Mouse (Mus musculus) heart, embryonic 12.5 days (tissue): Measurements from ENCODE around the gene Krt17. TPM values are rescaled to one million over a fixed set of nuclear protein-coding genes. Genes with fewer than 3 reads are reported as not detected.
"Not testable (repeated sequence)": the region's sequence is repeated elsewhere in the genome, so short reads cannot be mapped to it uniquely, and the experiment has no call there.

Experiments
- ATAC-seq: fragments of 200-750 bp; cut with Nextera tagmentation; 2 replicates; pipeline ENCODE4 v1.8.0; 2017; ENCODE audit warnings: moderate TSS enrichment, moderate library complexity; ENCODE audit not compliant: insufficient number of reproducible peaks, low FRiP score
- H3K27ac ChIP-seq: fragments of 300-500 bp; sonication (generic); 2 replicates; pipeline ENCODE4 v1.5.1; 2016; ENCODE audit warnings: mild to moderate bottlenecking, moderate library complexity; ENCODE audit not compliant: poor library complexity, severe bottlenecking
- H3K27me3 ChIP-seq: fragments of 300-500 bp; sonication (generic); replicated peaks from 2 replicates; pipeline ENCODE4 v1.6.1; 2016; ENCODE audit warnings: mild to moderate bottlenecking, moderate library complexity
- H3K36me3 ChIP-seq: fragments of 300-500 bp; sonication (generic); 2 replicates; pipeline ENCODE4 v1.6.1; 2016; ENCODE audit warnings: mild to moderate bottlenecking, moderate library complexity
- H3K4me1 ChIP-seq: fragments of 300-500 bp; sonication (generic); replicated peaks from 2 replicates; pipeline ENCODE4 v1.6.1; 2016; ENCODE audit warnings: mild to moderate bottlenecking
- H3K4me2 ChIP-seq: fragments of 300-500 bp; sonication (generic); 2 replicates; pipeline ENCODE4 v1.6.1; 2016; ENCODE audit warnings: mild to moderate bottlenecking, moderate library complexity
- H3K4me3 ChIP-seq: fragments of 300-500 bp; sonication (generic); 2 replicates; pipeline ENCODE4 v1.5.1; 2016; ENCODE audit warnings: mild to moderate bottlenecking
- H3K9ac ChIP-seq: fragments of 300-500 bp; sonication (generic); 2 replicates; pipeline ENCODE4 v1.6.1; 2016; ENCODE audit warnings: mild to moderate bottlenecking, moderate library complexity
- H3K9me3 ChIP-seq: fragments of 300-500 bp; sonication (generic); replicated peaks from 2 replicates; pipeline ENCODE4 v1.6.1; 2016; ENCODE audit warnings: mild to moderate bottlenecking, moderate library complexity
- WGBS: fragments of 180-500 bp; shearing (Covaris S2); methylation state at CpG from one replicate; pipeline ENCODE4 v1.1.7; 2016; 5-methylcytosine and 5-hydroxymethylcytosine counted together
- polyA plus RNA-seq: library from polyadenylated mRNA; unstranded; fragments of >200 nt; fragmentation: Nextera tagmentation; extraction: Ambion mirVana; gene quantifications from 2 replicates; pipeline ENCODE4 v1.2.1, GENCODE M21; 2016

Krt17 gene
- polyA plus RNA-seq, result 1.3 and 1.9 TPM in 2 replicates

DNA sequence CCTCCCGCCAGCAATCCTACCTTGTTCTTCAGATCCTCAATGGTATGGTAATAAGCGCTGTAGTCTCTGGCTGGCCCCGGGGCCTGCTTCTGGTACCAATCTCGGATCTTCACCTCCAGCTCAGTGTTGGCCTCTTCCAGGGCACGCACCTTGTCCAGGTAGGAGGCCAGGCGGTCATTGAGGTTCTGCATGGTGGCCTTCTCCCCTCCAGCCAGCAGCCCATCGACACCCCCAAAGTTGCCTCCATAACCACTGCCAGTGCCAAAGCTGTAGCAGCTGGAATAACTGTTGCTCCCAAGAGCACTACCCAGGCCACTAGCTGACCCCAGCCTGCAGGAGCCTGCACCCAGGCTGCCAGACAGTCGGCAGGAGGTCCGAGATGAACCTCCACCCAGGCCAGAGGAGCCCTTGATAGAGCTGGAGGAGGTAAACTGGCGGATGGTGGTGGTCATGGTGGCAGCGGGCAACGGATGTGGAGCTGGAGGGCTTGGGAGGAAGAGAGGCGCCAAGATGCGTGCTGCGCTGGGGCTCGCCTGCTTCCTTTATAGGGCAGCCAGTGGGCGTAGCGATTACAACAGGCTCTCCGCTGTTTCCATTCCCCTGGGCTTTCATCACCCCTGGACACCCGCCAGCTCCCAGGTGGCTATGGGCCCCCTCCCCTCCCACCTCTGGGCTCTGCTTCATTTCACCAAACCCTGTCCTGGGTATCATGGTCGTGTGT is at the start of gene Krt17:
Gene Krt17 (minus strand): TSS at position 516 of the 721 bp plus-strand sequence.
- H3K4me3 ChIP-seq, result no peak within 1 kb of the TSS

DNA sequence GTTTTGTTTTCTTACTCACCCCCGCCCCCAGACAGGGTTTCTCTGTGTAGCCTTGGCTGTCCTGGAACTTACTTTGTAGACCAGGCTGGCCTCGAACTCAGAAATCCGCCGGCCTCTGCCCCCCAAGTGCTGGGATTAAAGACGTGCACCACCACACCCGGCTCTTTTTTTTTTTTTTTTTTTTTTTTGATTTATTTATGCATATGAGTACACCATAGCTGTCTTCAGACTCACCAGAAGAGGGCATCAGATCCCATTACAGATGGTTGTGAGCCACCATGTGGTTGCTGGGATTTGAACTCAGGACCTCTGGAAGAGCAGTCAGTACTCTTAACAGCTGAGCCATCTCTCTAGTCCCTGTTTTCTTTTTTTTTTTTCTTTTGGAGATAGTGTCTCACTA is 47.8 kb upstream of the Krt17 start:
- not testable (repeated sequence) for H3K27ac ChIP-seq, H3K27me3 ChIP-seq, H3K4me1 ChIP-seq, ATAC-seq, H3K9me3 ChIP-seq, H3K4me2 ChIP-seq, H3K36me3 ChIP-seq, H3K4me3 ChIP-seq, H3K9ac ChIP-seq
- WGBS, result 85% methylated on average over 6 of the region's 6 CpGs

More for the DNA sequence above, at the start of gene Krt17:
- WGBS, result 74% methylated on average over 21 of the region's 21 CpGs
- H3K4me1 ChIP-seq, result no peaks in the 10 kb centered on the region
- H3K27me3 ChIP-seq, result peaks cover 32% of the 10 kb centered on the region
- H3K4me2 ChIP-seq, result 0 out of 2 replicates have a peak within 1 kb of the TSS, but pooled peaks have one; percentile 1
- H3K27ac ChIP-seq, result no peak within 1 kb of the TSS
- no peaks in the 10 kb centered on the region for H3K9me3 ChIP-seq
- no peak within 1 kb of the TSS for H3K9ac ChIP-seq
- ATAC-seq, result peak; percentile 9; the same call in 1 of the 2 replicates
- H3K36me3 ChIP-seq, result no peaks in the 10 kb centered on the region

DNA sequence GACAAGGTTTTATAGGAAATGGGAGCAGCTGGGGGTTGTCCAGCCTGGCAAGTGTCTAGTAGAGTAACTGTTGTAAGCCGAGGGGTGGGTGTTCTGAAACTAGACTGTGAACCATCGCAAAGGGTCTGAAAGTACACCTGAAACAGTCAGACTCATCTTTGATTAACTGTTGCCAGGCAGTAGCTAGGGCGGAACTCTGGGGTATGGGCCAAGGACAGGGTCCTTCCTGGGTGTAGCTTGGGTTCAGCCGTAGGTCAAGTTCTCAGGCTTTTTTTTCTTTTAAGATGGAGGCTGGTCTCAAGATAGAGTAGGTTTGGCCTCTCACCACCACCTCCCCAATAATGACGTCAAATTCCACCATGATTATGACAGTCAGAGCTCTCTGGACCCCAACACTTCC is 47.1 kb upstream of the Krt17 start:
- 85% methylated on average over 5 of the region's 5 CpGs for WGBS
- no peak for ATAC-seq

DNA sequence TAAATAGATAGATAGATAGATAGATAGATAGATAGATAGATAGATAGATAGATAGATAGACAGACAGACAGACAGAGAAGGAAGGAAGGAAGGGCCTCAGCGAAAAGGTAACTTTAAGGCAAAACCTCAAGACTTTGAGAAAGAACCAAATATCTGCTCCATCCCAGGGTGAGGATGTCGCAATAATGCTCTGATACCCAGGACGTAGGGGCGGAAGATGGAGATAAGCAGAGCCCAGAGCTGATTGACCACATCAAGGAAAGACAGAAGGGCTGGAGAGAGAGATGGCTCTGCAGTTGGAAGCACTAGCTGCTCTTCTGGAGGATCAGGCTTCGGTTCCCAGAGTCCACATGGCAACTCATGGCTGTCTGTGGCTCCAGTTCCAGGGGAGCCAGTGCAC is 40.5 kb upstream of the Krt17 start:
- no peak overlapping the region for H3K4me2 ChIP-seq
- H3K9ac ChIP-seq, result no peak overlapping the region
- no peak for ATAC-seq
- 68% methylated on average over 5 of the region's 5 CpGs for WGBS
- H3K27me3 ChIP-seq, result peaks cover 16% of the 10 kb centered on the region
- no peak overlapping the region for H3K27ac ChIP-seq
- H3K9me3 ChIP-seq, result no peaks in the 10 kb centered on the region
- no peaks in the 10 kb centered on the region for H3K36me3 ChIP-seq
- peaks cover 5% of the 10 kb centered on the region for H3K4me1 ChIP-seq
- H3K4me3 ChIP-seq, result no peak overlapping the region

More for the DNA sequence above, 47.1 kb upstream of the Krt17 start:
- Histone ChIP-seq H3K36me3 (no peaks in the 10 kb centered on the region), H3K9ac (no peak overlapping the region), H3K27me3 (no peaks in the 10 kb centered on the region), H3K4me2 (no peak overlapping the region), H3K4me3 (no peak overlapping the region), H3K27ac (no peak overlapping the region), H3K9me3 (no peaks in the 10 kb centered on the region), H3K4me1 (peaks cover 9% of the 10 kb centered on the region)

DNA sequence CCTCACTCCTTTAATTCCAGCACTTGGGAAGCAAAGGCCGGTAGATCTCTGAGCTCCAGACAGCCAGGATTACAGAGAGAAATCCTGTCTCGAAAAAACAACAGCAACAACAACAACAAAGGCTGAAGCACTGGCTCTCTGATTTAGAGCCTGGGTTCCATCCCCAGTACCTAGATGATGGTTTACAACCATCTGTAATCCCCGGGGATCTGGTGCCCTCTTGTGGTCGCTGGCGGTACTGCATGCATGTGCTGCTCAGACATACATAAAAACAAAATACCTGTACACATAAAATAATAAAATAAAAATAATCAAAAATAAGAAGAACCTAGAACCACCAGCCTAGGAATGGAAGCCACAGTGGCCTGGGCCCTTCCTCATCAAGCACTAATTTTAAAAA is 39.5 kb upstream of the Krt17 start:
- Histone ChIP-seq H3K9me3 (no peaks in the 10 kb centered on the region), H3K27ac (no peak overlapping the region), H3K4me2 (no peak overlapping the region), H3K27me3 (peaks cover 23% of the 10 kb centered on the region), H3K9ac (no peak overlapping the region), H3K36me3 (no peaks in the 10 kb centered on the region), H3K4me3 (no peak overlapping the region), H3K4me1 (peaks cover 5% of the 10 kb centered on the region)
- WGBS, result 6% methylated on average over 5 of the region's 5 CpGs
- no peak for ATAC-seq

DNA sequence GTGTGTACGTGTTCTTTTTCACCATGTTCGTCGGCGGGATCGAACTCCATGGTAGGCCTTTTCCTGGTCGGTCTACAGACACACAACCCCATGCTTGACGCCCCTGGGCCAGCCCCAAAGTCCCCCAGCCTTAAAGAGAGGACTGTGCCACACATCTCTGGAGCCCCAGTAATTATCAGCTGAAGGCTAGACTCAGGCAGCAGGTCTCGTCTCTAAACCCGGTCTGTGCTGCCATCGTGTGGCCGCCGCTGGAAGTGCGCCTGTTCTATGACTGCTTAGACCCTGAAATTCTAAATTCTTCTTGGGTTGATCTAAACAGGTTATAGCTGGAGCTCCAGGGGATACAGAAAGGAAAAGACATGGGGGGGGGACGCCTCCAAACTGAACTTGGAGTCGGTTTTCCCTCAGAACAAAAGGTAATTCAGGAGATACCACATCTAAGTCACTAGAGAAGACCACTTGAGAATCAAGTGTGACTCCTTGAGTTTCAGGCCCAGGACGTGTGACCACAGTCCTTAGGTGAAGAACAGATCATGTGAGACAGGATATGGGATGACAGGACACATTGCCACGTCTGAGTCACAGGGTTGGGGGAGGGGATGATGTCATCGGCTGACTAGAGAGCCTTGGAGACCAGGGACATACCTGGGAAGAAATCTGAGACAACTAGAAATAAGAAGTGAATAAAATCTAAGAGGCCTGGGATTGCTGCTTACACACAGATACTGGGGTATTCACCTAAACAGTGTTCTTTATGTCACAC is 37.6 kb upstream of the Krt17 start:
- Histone ChIP-seq H3K9ac (0 out of 2 replicates have a peak overlapping the region, but pooled peaks have one; percentile 28), H3K4me2 (peak overlapping the region; percentile 54), H3K9me3 (no peaks in the 10 kb centered on the region), H3K4me1 (peaks cover 5% of the 10 kb centered on the region), H3K4me3 (0 out of 2 replicates have a peak overlapping the region, but pooled peaks have one; percentile 6), H3K36me3 (no peaks in the 10 kb centered on the region), H3K27me3 (peaks cover 23% of the 10 kb centered on the region), H3K27ac (no peak overlapping the region)
- no peak for ATAC-seq
- 12% methylated on average over 18 of the region's 18 CpGs for WGBS

DNA sequence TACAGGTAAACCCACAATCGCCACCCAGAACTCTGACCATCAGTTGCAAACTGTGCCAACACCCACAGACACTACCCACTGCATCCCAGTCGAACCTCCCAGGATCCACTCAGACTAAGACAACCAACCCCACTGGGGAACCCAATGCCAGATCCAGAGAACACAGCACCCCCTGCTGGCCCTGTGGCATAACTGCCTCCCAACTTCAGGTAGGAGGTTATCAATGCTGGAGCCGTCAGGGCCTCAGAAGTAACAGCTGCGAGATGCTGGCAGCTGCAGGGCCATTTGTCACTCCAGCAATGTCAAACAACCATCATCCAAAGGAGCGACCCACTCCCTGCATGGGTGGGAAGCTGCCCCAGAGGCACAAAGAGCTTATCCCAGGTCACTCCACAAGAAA is 37.0 kb upstream of the Krt17 start:
- Histone ChIP-seq H3K36me3 (no peaks in the 10 kb centered on the region), H3K4me2 (peak overlapping the region; percentile 54), H3K27me3 (peaks cover 23% of the 10 kb centered on the region), H3K4me3 (0 out of 2 replicates have a peak overlapping the region, but pooled peaks have one; percentile 6), H3K9ac (0 out of 2 replicates have a peak overlapping the region, but pooled peaks have one; percentile 28), H3K4me1 (peaks cover 5% of the 10 kb centered on the region), H3K9me3 (no peaks in the 10 kb centered on the region), H3K27ac (no peak overlapping the region)
- ATAC-seq, result no peak
- 35% methylated on average over 5 of the region's 5 CpGs for WGBS

DNA sequence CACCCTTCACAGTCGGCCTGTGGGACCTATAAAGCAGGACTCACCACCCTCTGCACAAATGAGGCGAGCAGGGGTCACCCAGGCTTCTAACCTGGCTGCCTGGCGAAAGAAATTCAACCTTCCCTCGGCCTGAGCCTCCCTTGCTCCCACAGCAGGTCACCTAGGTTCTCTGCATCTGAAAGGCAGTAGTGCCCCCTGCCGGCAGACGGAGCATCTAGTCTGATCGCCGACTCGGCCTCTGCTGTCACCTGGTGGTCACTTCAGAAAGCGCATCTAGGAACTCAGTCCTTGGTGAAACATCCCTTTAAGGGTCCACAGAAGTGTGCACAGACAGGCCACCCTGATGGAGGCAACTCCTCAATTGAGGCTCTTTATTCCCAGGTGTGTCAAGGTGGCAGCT is 34.5 kb upstream of the Krt17 start:
- Histone ChIP-seq H3K27ac (no peak overlapping the region), H3K4me3 (no peak overlapping the region), H3K27me3 (peaks cover 23% of the 10 kb centered on the region), H3K36me3 (no peaks in the 10 kb centered on the region), H3K4me2 (0 out of 2 replicates have a peak overlapping the region, but pooled peaks have one; percentile 13), H3K4me1 (peaks cover 18% of the 10 kb centered on the region), H3K9me3 (no peaks in the 10 kb centered on the region), H3K9ac (no peak overlapping the region)
- WGBS, result 7% methylated on average over 10 of the region's 10 CpGs
- ATAC-seq, result peak; percentile 28; the same call in 1 of the 2 replicates

DNA sequence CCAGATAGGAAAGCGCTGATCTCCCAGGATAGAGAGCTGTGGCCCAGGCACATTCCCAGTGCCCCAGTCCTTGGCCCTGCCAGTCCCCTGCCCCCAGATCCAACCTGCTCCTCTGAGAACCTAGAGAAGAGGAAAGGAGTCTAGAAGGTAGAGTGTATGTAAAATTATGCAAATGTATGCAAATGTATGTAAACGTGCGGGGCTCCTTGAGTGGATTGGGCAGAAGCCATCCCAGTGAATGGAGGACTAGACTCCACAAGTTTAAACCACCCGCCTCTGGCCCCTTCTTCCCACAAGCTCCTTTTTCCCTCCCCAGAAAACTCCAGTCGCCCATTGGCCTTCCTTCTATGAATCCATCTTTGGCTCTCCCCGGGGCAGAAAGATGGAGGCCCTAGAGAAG is 32.1 kb upstream of the Krt17 start:
- Histone ChIP-seq H3K27ac (no peak overlapping the region), H3K36me3 (no peaks in the 10 kb centered on the region), H3K27me3 (peaks cover 23% of the 10 kb centered on the region), H3K9ac (no peak overlapping the region), H3K4me3 (no peak overlapping the region), H3K4me1 (peaks cover 31% of the 10 kb centered on the region), H3K4me2 (no peak overlapping the region), H3K9me3 (no peaks in the 10 kb centered on the region)
- ATAC-seq, result no peak
- WGBS, result 59% methylated on average over 6 of the region's 6 CpGs

DNA sequence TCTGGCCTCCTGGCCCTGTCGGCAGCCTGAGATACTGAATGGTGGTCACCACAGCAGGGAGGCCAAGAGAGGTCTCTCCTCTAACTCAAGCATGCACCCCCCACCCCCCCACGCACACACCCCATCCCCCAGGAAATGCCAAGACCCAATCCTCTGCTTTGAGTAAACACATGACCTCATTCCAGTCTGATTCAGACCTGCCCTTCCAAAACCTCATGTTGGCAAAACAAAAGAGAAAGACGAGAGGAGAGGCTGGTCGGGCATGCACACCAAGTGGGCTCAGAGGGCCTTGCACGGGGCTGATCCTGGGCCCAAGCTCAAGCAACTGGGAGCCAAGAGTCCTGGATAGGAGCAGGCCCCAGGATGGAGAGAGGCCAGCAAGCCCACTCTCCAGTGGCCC is 29.4 kb upstream of the Krt17 start:
- H3K27me3 ChIP-seq, result 0 out of 2 replicates have a peak, but pooled peaks cover 6% of the 10 kb centered on the region
- H3K36me3 ChIP-seq, result no peaks in the 10 kb centered on the region
- no peak overlapping the region for H3K27ac ChIP-seq
- 49% methylated on average over 5 of the region's 5 CpGs for whole genome bisulfite sequencing
- H3K9ac ChIP-seq, result no peak overlapping the region
- no peak overlapping the region for H3K4me2 ChIP-seq
- no peak overlapping the region for H3K4me3 ChIP-seq
- peaks cover 35% of the 10 kb centered on the region for H3K4me1 ChIP-seq
- no peaks in the 10 kb centered on the region for H3K9me3 ChIP-seq
- ATAC-seq, result no peak; the same call in 1 of the 2 replicates

DNA sequence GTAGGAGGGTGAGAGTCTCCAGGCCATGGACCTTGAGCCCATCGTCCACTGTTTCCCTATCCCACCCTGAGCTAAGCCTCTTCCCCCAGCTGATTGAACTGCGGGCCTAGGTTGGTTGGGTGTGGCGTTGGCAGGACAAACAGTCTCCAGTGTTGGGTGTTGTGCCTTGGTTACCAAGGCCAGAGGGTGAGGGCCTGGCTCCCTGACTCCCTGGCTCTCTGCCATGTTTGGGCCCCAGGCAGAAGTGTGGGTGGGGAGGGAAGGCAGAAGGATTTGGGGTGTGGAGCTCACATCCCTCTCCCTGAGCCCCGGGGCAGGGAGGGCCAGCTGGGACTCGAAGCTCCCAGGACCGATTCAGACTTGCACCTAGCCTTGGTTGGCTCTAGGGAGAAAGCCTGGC is 28.1 kb upstream of the Krt17 start:
- ATAC-seq, result no peak
- H3K4me2 ChIP-seq, result no peak overlapping the region
- H3K9me3 ChIP-seq, result no peaks in the 10 kb centered on the region
- peaks cover 6% of the 10 kb centered on the region; the same call in 1 of the 2 replicates for H3K27me3 ChIP-seq
- peaks cover 35% of the 10 kb centered on the region for H3K4me1 ChIP-seq
- 72% methylated on average over 6 of the region's 6 CpGs for WGBS
- no peak overlapping the region for H3K4me3 ChIP-seq
- no peak overlapping the region for H3K27ac ChIP-seq
- H3K36me3 ChIP-seq, result no peaks in the 10 kb centered on the region
- H3K9ac ChIP-seq, result no peak overlapping the region
